Comparison of ENCODE assay signal across 8 mouse cellular contexts in the genomic region with DNA sequence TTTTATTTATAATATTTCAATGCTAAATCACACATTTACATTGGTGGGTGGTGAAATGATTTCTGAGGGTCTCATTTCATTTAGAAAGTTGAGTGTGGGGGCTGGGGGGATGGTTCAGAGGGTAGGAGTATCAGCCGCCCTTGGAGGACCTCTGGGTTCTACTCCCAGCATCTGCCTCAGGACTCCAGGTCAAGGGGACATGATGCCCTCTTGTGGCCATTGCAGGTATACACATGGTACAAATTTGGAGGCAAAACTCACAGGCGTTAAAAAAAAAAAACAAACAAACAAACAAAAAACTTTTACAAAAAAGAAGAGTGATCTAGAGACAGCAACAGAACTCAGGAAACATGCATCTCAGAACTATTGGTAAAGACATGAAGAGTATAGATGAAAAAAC.
DNase-seq lines count a peak whose midpoint lies in the region; ATAC-seq lines count a peak whose summit lies in the region.

No protein-coding gene starts in this region.

- DNase-seq in gastrocnemius, adult 18-20 months (ENCODE audit: low spot score): peak; percentile 31
- DNase-seq in gastrocnemius, postnatal 25 days: no peak
- DNase-seq in thymus, postnatal 0 days (ENCODE audit: low spot score): peak; percentile 4
- no peak for DNase-seq in thymus, postnatal 25 days
- peak; percentile 45 to 71 for DNase-seq in cerebellum, postnatal 25 days
- peak; percentile 34 for DNase-seq in kidney, postnatal 14 days
- DNase-seq in lung, postnatal 25 days (ENCODE audit: low spot score): peak; percentile 2

- no peak for ATAC-seq in activated CD4-positive, CD25-positive, alpha-beta regulatory T cell, adult 4 months

Comparison
In these comparisons a context has a peak if more than half of its experiments do, and no peak if none do; other contexts are left out.
1. DNase-seq: peak in gastrocnemius, adult 18-20 months (single experiment), thymus, postnatal 0 days (single experiment), cerebellum, postnatal 25 days (2 of 2), kidney, postnatal 14 days (single experiment) and lung, postnatal 25 days (single experiment); none in gastrocnemius, postnatal 25 days (single experiment) and thymus, postnatal 25 days (single experiment).